Mouse (Mus musculus) G1E (cell line): ENCODE measurements at regions not wholly inside any gene's neighbourhood (a gene's known extent, or its start where the extent isn't known, plus 50 kb on each side); places are given as distances from the start of the nearest gene placed in this dataset.

Source experiments
- CTCF ChIP-seq: IDR thresholded peaks from 2 replicates; pipeline ENCODE4 v1.5.1; 2012; ENCODE audit warnings: low read depth, low read length, inconsistent platforms, mixed read lengths
- GATA1 ChIP-seq: IDR thresholded peaks from 2 replicates; pipeline ENCODE4 v1.6.1; 2012; ENCODE audit warnings: borderline replicate concordance, low read length, inconsistent platforms, mixed read lengths
- GATA2 ChIP-seq: IDR thresholded peaks from 2 replicates; pipeline ENCODE4 v1.6.1; 2012; ENCODE audit warnings: low read depth, low read length, inconsistent platforms, borderline replicate concordance
- POLR2AphosphoS5 ChIP-seq: IDR thresholded peaks from 2 replicates; pipeline ENCODE4 v1.6.1; 2012; ENCODE audit warnings: low read depth, low read length, inconsistent platforms; ENCODE audit not compliant: insufficient replicate concordance
- TAL1 ChIP-seq: conservative IDR thresholded peaks from 2 replicates; pipeline ENCODE4 v1.6.1; 2012; ENCODE audit warnings: low read depth, low read length, inconsistent platforms, mixed read lengths

GRCm38 (mm10) chr16:50023885-50024284 is 223.6 kb downstream of the Cd47 start:
- TF ChIP-seq CTCF, result no peak
- no peak for TF ChIP-seq POLR2AphosphoS5
- no peak for TF ChIP-seq TAL1
- no peak for TF ChIP-seq GATA1
- no peak for TF ChIP-seq GATA2
